Mouse (Mus musculus) embryonic fibroblast, embryonic 13.5 days (primary cell): ENCODE measurements around the gene Fars2.

Source experiments
- CTCF ChIP-seq: IDR thresholded peaks from 2 replicates; pipeline ENCODE4 v1.5.1; 2011; ENCODE audit warnings: mild to moderate bottlenecking, control low read depth, low read length, moderate library complexity, borderline replicate concordance; ENCODE audit not compliant: insufficient read depth
- POLR2A ChIP-seq: IDR thresholded peaks from 2 replicates; pipeline ENCODE4 v1.6.1; 2011; ENCODE audit warnings: low read depth, mild to moderate bottlenecking, control low read depth, low read length, moderate library complexity

DNA sequence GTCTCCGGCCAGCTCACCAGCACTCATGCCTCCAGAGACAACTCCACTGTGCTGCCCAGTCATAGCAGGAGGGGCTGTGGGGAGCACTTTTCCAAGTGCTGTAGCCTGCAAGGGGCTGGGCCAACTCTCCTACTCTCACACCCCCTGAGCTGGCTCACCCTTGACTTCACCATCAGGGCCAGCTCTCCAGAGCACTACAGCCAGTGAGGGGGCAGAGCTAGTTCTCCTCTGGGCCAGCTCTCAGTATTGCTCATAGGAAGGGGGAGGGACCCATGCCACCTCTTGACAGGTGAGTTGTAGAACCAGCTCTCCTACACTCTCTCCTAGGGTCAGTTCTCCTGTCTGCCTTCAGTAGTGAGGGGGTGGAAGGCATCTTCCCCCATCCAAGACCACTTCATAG, 413.6 kb downstream of the Fars2 start:
- TF ChIP-seq POLR2A (no peak), CTCF (no peak)
